In genomic region chr9:105284670-105285069, GRCm38 (mm10) we compare ENCODE assay signal across 15 mouse cellular contexts.
"Had no signal": no experiment of that assay in that cellular context is flagged by ENCODE, and none has a peak within 500 bp of the region (broad histone marks: within the 10 kb centered on the region; RNA-seq: fewer than 3 reads in every experiment).

No protein-coding gene starts in this region.

- H3K4me1 ChIP-seq: stomach, embryonic 15.5 days had no signal

- H3K36me3 ChIP-seq: neural tube, embryonic 15.5 days; stomach, embryonic 15.5 days had no signal

- H3K27ac ChIP-seq: stomach, embryonic 15.5 days; stomach, postnatal 0 days had no signal

- DNase-seq: retina, postnatal 1 day; right cerebral cortex, adult 18-20 months; right cerebral cortex, postnatal 14 days; right cerebral cortex, postnatal 25 days; right cerebral cortex, postnatal 4 days; spleen, adult 18-20 months; thymus, adult 18-20 months; thymus, adult 2 months; thymus, postnatal 14 days; thymus, postnatal 25 days; thymus, postnatal 36 days; thymus, postnatal 4 days had no signal

- H3K27me3 ChIP-seq: neural tube, embryonic 15.5 days; stomach, embryonic 15.5 days had no signal

- H3K4me3 ChIP-seq: neural tube, embryonic 15.5 days; stomach, embryonic 15.5 days had no signal

- H3K9me3 ChIP-seq: neural tube, embryonic 15.5 days; stomach, embryonic 15.5 days had no signal

- H3K4me2 ChIP-seq: neural tube, embryonic 15.5 days; stomach, embryonic 15.5 days had no signal

- H3K9ac ChIP-seq: neural tube, embryonic 15.5 days; stomach, embryonic 15.5 days had no signal
